Mouse (Mus musculus): ENCODE results near the gene Wdr46. TPM values are rescaled to one million over a fixed set of nuclear protein-coding genes. Genes with fewer than 3 reads are reported as not detected.
A peak's percentile ranks its signal among the peaks of the same experiment; 100 is the strongest.

Gene Wdr46
- polyA plus RNA-seq, 1 experiment from 2014 or later: 20.5 TPM

DNA sequence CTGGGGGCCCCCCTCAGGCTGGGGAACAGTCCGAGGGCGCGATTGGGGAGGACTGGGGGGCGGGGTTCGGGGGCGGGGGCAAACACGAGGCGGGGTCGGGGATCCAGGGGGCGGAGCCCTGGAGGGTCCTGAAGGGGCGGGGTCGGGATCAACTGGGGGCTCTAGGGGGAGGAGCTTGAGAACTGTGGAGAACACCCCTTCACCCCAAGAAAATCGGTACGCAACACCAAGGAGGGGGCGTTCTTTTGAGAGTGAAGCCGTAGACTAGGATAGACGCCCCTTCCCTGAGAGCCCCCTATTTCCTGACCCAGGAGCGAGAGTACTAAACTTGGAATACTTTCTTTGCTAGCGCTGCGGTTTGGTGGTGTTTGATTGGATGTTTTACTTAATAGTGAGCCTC, 24.2 kb upstream of the Wdr46 start:
- Histone ChIP-seq H3K36me3 (ENCODE audit: control insufficient read depth, insufficient read depth) (peaks cover 39% of the 10 kb centered on the region), H3K4me2 (ENCODE audit: low read depth, low read length) (peak overlapping the region; percentile 88), H3K4me3 (ENCODE audit: low read length) (peak overlapping the region; percentile 74), H3K27ac (ENCODE audit: low read length) (peak overlapping the region; percentile 82), H3K9ac (ENCODE audit: low read length) (peak overlapping the region; percentile 71), H3K9me3 (replicated peaks; ENCODE audit: control insufficient read depth, low read length) (no peaks in the 10 kb centered on the region), H3K4me1 (ENCODE audit: control insufficient read depth, insufficient read depth, low read length) (peaks cover 23% of the 10 kb centered on the region), H3K27me3 (ENCODE audit: control insufficient read depth, insufficient read depth, low read length) (no peaks in the 10 kb centered on the region)
- WGBS: under 1% methylated on average over 10 of the region's 20 CpGs
- ATAC-seq (replicated peaks; ENCODE audit: extremely low read depth, insufficient read depth, low FRiP score): peak; percentile 2

DNA sequence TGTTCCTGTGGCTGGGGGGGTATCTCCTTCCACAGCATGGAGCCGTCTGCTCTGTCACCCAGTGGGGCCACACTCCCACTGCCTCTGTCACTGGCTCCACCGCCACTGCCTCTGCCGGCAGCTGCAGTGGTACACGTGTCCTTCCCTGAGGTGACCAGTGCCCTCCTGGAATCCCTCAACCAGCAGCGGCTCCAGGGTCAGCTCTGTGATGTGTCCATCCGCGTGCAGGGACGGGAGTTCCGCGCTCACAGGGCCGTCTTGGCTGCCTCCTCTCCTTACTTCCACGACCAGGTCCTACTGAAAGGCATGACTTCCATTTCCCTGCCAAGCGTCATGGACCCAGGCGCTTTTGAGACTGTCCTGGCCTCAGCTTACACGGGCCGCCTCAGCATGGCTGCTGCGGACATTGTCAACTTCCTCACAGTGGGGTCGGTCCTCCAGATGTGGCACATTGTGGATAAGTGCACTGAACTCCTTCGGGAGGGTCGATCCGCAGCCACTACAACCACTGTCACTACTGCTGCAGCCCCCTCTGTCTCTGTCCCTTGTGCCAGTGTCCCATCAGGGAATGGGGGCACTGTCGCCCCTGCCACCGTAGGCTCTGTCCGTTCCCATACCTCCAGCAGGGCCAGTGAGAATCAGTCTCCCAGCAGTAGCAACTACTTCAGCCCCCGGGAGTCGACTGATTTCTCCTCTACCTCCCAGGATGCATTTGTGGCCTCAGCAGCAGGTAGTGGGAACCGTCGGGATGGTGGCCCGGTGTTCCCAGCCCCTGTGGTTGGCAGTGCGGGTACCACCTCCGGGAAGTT, 23.4 kb upstream of the Wdr46 start:
- peak overlapping the region; percentile 71 for H3K9ac ChIP-seq (ENCODE audit: low read length)
- no peaks in the 10 kb centered on the region for H3K27me3 ChIP-seq (ENCODE audit: control insufficient read depth, insufficient read depth, low read length)
- H3K4me3 ChIP-seq (ENCODE audit: low read length): peak overlapping the region; percentile 74
- H3K9me3 ChIP-seq (replicated peaks; ENCODE audit: control insufficient read depth, low read length): no peaks in the 10 kb centered on the region
- 0 out of 2 replicates have a peak overlapping the region, but pooled peaks have one; percentile 14 for H3K27ac ChIP-seq (ENCODE audit: low read length)
- no peak for ATAC-seq (replicated peaks; ENCODE audit: extremely low read depth, insufficient read depth, low FRiP score)
- H3K4me1 ChIP-seq (ENCODE audit: control insufficient read depth, insufficient read depth, low read length): peaks cover 23% of the 10 kb centered on the region
- H3K36me3 ChIP-seq (ENCODE audit: control insufficient read depth, insufficient read depth): peaks cover 31% of the 10 kb centered on the region
- peak overlapping the region; percentile 88 for H3K4me2 ChIP-seq (ENCODE audit: low read depth, low read length)
- WGBS: 65% methylated on average over 31 of the region's 31 CpGs

DNA sequence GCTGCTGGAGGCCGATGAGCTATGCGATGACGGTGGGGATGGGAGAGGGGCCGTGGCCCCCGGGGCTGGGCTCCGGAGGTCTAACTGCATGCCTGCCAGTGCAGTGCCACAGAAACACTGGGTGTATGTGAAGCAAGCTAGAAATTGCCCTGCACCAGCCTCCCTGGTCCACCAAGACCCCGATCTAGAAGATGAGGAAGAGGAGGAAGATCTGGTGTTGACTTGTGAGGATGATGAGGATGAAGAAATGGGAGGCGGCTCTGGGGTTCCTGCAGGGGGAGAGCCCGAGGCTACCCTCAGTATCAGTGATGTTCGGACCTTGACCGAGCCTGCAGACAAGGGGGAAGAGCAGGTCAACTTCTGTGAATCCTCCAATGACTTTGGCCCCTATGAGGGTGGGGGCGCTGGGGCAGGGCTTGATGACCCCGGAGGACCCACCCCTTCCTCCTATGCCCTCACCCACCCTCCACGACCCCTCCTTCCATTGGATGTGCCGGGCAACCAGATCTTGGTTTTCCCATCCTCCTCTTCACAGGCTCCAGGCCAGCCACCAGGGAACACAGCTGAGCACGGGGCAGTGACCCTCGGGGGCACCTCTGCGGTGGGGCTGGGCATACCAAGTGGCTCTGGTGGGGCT, 22.7 kb upstream of the Wdr46 start:
- no peak overlapping the region for H3K4me2 ChIP-seq (ENCODE audit: low read depth, low read length)
- peaks cover 23% of the 10 kb centered on the region for H3K4me1 ChIP-seq (ENCODE audit: control insufficient read depth, insufficient read depth, low read length)
- no peaks in the 10 kb centered on the region for H3K27me3 ChIP-seq (ENCODE audit: control insufficient read depth, insufficient read depth, low read length)
- H3K4me3 ChIP-seq (ENCODE audit: low read length): no peak overlapping the region
- no peaks in the 10 kb centered on the region for H3K9me3 ChIP-seq (replicated peaks; ENCODE audit: control insufficient read depth, low read length)
- no peak for ATAC-seq (replicated peaks; ENCODE audit: extremely low read depth, insufficient read depth, low FRiP score)
- H3K9ac ChIP-seq (ENCODE audit: low read length): no peak overlapping the region
- no peak overlapping the region for H3K27ac ChIP-seq (ENCODE audit: low read length)
- WGBS: 76% methylated on average over 18 of the region's 18 CpGs
- H3K36me3 ChIP-seq (ENCODE audit: control insufficient read depth, insufficient read depth): peaks cover 26% of the 10 kb centered on the region

DNA sequence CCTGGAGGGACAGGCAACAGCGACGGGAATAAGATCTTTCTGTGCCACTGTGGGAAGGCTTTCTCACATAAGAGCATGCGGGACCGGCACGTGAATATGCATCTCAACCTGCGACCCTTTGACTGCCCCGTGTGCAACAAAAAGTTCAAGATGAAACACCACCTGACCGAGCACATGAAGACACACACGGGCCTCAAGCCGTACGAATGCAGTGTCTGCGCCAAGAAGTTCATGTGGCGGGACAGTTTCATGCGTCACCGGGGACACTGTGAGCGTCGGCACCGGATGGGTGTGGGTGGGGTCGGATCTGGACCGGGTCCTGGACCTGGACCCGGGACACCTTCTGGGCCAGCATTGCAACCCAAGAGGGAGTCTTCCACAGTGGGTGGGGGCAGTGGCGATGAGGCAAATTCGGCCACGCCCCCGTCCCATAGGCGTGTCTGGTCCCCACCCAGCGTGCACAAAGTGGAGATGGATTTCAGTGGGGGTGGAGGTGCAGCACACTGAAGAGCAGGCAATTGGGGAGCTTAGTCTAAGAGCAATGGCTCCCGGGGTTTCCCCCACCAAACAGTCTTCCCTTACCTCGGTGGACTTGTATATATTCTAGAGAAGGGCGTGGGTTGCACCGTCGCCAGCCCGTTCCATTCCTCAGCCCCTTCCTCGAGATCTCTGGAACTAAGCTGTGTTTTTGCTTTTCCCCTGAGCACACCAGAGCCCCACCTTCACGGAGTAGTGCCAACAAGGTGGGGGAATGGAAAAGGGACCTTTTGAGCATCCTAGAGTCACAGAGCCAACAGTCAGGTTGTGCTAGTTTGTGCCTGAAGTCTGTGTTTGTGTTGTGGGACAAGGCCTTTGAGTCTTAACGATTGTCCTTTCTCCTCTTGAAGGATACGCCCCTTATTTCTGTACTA, 21.9 kb upstream of the Wdr46 start:
- H3K27me3 ChIP-seq (ENCODE audit: control insufficient read depth, insufficient read depth, low read length): no peaks in the 10 kb centered on the region
- H3K27ac ChIP-seq (ENCODE audit: low read length): peak overlapping the region; percentile 89
- H3K4me3 ChIP-seq (ENCODE audit: low read length): peak overlapping the region; percentile 85
- peak overlapping the region; percentile 97 for H3K4me2 ChIP-seq (ENCODE audit: low read depth, low read length)
- no peaks in the 10 kb centered on the region for H3K9me3 ChIP-seq (replicated peaks; ENCODE audit: control insufficient read depth, low read length)
- peak overlapping the region; percentile 86 for H3K9ac ChIP-seq (ENCODE audit: low read length)
- H3K36me3 ChIP-seq (ENCODE audit: control insufficient read depth, insufficient read depth): peaks cover 20% of the 10 kb centered on the region
- WGBS: 55% methylated on average over 37 of the region's 37 CpGs
- ATAC-seq (replicated peaks; ENCODE audit: extremely low read depth, insufficient read depth, low FRiP score): no peak
- H3K4me1 ChIP-seq (ENCODE audit: control insufficient read depth, insufficient read depth, low read length): peaks cover 23% of the 10 kb centered on the region

DNA sequence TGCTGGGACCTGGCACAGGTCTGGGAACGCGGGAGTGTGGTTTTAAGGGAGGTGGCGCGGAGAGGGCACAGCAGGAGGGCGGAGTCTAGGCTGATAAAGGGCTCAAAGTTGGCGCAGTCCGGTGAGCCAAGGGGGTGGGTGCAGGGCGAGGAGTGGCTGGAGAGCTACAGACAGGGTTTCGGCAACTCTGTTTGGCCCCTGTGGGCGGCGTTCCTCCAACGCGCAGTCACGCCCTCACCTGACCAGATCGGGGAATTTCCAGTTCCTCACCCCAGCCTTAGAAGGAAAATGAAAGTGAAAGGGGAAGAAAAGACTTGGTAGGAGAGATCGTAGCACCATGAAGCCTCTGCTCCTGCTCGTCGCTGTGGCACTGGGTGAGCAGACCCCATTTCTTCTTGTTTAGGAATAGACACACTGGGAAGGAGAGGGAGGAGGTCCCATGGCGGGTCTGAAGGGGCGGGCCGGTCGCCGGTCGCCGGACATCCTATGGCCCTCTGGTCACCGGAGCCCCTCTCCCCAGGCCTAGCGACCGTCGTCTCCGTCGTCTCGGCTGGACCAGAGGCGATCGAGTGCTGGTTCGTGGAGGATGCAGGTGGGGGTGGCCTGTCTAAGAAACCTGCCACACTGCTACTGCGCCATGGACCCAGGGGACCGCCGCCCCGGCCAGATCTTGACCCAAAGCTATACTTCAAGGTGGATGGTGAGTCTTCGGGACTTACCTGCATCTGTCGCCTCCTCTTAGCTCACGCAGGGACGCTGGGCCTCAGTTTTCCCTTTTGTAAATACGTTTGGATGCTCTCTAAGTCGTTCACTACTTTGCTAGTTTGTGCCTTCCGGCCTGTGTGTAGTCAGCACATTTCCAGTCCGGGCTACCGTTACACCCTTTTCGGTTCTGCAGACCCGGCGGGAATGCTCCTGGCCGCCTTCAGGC, 20.8 kb upstream of the Wdr46 start:
- peak overlapping the region; percentile 86 for H3K9ac ChIP-seq (ENCODE audit: low read length)
- peak; percentile 34 for ATAC-seq (replicated peaks; ENCODE audit: extremely low read depth, insufficient read depth, low FRiP score)
- H3K27ac ChIP-seq (ENCODE audit: low read length): peak overlapping the region; percentile 89
- peaks cover 10% of the 10 kb centered on the region for H3K36me3 ChIP-seq (ENCODE audit: control insufficient read depth, insufficient read depth)
- no peaks in the 10 kb centered on the region for H3K9me3 ChIP-seq (replicated peaks; ENCODE audit: control insufficient read depth, low read length)
- H3K4me3 ChIP-seq (ENCODE audit: low read length): peak overlapping the region; percentile 85
- WGBS: under 1% methylated on average over 52 of the region's 52 CpGs
- H3K4me2 ChIP-seq (ENCODE audit: low read depth, low read length): peak overlapping the region; percentile 97
- peaks cover 23% of the 10 kb centered on the region for H3K4me1 ChIP-seq (ENCODE audit: control insufficient read depth, insufficient read depth, low read length)
- H3K27me3 ChIP-seq (ENCODE audit: control insufficient read depth, insufficient read depth, low read length): no peaks in the 10 kb centered on the region

DNA sequence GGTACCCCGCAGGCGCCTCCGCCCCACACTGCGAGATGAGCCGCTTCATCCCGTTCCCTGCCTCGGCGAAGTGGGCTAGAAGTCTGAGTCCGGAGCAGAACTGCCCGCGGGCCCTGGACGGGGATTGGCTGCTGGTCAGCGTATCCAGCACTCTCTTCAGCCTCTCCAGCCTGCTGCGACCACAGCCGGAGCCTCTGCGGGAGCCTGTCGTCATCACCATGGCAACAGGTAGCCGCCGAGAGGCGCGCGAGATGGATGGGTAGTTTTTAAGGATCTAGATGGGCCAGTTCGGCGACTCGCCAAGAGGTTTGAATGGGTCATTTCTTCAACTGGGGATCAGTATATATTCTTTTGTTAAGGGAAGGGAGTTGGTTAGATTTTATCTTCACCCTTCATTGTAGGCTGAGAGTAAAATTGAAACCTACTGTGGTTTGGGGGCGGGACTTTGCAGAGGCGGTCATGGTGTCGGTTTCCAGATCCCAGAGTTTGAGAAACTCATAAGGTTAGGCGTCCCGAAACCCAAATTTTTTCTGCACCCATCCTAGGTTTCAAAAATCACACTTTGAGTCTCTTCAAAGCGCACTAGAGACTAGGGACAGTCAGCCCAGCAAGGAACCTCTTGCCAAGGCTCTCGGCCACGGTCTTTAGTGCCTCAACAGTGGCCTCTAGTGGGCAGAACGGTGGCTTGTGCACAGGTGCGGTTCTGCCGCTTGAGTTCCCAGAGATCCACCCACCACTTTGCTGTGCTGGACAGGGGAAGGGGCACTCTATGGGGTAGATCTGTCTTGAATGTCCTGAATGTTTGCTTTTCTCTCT, 20.0 kb upstream of the Wdr46 start:
- Histone ChIP-seq H3K27ac (ENCODE audit: low read length) (peak overlapping the region; percentile 89), H3K4me3 (ENCODE audit: low read length) (peak overlapping the region; percentile 85), H3K4me2 (ENCODE audit: low read depth, low read length) (peak overlapping the region; percentile 97), H3K4me1 (ENCODE audit: control insufficient read depth, insufficient read depth, low read length) (peaks cover 17% of the 10 kb centered on the region), H3K9ac (ENCODE audit: low read length) (peak overlapping the region; percentile 86), H3K27me3 (ENCODE audit: control insufficient read depth, insufficient read depth, low read length) (no peaks in the 10 kb centered on the region), H3K9me3 (replicated peaks; ENCODE audit: control insufficient read depth, low read length) (no peaks in the 10 kb centered on the region), H3K36me3 (ENCODE audit: control insufficient read depth, insufficient read depth) (peaks cover 13% of the 10 kb centered on the region)
- peak; percentile 8; the same call in 1 of the 2 replicates for ATAC-seq (replicated peaks; ENCODE audit: extremely low read depth, insufficient read depth, low FRiP score)
- under 1% methylated on average over 36 of the region's 36 CpGs for WGBS

DNA sequence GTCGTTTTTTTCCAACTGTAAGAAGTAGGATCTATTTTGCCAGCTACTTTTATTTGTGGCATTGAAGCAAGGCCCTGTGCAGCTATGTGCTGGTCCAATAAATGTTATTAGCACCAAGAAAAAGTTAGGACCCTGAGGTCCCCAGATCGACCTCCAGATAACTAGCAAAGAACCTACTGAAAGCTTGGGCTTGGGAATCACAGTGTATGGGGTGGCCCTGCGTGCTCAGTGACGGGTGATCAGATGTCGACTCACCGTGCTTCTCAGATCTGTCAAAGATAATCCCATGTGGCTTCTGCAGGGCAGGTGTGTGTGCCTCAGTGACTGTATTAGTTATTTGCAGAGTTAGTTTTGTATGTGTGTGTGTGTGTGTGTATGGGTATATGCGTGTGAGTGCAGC, 19.1 kb upstream of the Wdr46 start:
- Histone ChIP-seq H3K9ac (ENCODE audit: low read length) (no peak overlapping the region), H3K4me2 (ENCODE audit: low read depth, low read length) (no peak overlapping the region), H3K4me3 (ENCODE audit: low read length) (no peak overlapping the region), H3K27me3 (ENCODE audit: control insufficient read depth, insufficient read depth, low read length) (no peaks in the 10 kb centered on the region), H3K4me1 (ENCODE audit: control insufficient read depth, insufficient read depth, low read length) (peaks cover 17% of the 10 kb centered on the region), H3K36me3 (ENCODE audit: control insufficient read depth, insufficient read depth) (peaks cover 13% of the 10 kb centered on the region), H3K27ac (ENCODE audit: low read length) (no peak overlapping the region), H3K9me3 (replicated peaks; ENCODE audit: control insufficient read depth, low read length) (no peaks in the 10 kb centered on the region)
- 85% methylated on average over 7 of the region's 7 CpGs for WGBS
- no peak for ATAC-seq (replicated peaks; ENCODE audit: extremely low read depth, insufficient read depth, low FRiP score)
